Mouse (Mus musculus): Measurements from ENCODE around the gene Prep.

DNA sequence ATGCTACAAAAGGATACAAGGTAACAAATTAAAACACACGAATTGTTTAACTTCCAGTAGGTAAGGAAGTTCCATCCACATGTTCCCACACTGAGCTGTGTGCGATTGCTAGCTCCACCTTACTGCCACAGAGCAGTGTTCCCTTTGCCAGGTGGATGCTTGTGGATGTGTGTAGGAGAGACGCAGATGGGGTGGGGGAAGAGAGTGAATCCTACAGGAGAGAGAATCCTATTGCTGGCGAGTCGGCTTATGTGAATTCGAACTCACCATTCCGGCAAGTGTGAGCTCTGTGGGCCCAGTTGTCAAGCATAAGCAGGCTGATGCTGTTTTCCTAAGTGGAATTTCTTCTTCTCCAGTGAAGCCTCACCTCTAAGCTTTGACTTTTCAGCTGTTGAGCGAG is 42.0 kb downstream of the Prep start:
- TF ChIP-seq EP300 (optimal IDR thresholded peaks at IDR 0.05) (no peak), CTCF (IDR thresholded peaks at IDR 0.05; ENCODE audit: low read depth) (no peak)
